Mouse (Mus musculus) cerebellum, adult 2 months (tissue): ENCODE results near the gene Ppip5k2.

Experiments
- CTCF ChIP-seq: fragments of 200-500 bp; IDR thresholded peaks from 2 replicates; pipeline ENCODE4 v1.5.1; 2011; ENCODE audit warnings: low read depth, mild to moderate bottlenecking, control low read depth, low read length, moderate library complexity, borderline replicate concordance; ENCODE audit not compliant: insufficient read depth
- POLR2A ChIP-seq: fragments of 200-500 bp; IDR thresholded peaks from 2 replicates; pipeline ENCODE4 v1.6.1; 2011; ENCODE audit warnings: low read length, control low read depth, borderline replicate concordance; ENCODE audit not compliant: insufficient read depth

DNA sequence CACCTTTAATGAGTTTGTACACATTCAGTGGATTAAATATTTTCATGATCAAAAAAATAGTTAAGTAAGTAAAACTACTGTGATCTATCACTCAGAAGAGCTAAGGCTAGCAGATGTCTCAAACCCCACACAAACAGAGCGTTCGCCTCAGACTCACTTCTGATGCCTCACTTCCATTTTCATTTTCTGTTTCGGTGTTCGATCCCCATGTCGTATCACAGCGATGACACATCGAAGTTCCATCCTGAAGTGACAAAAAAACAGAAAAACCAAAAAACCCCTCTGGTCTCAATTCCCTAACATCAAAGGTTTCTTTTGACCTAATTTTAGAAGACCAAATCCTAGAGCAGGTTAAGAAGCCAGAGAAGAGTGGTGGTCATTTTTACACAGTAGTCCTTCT, 23.9 kb downstream of the Ppip5k2 start:
- TF ChIP-seq CTCF, result no peak
- no peak for TF ChIP-seq POLR2A
